ENCODE assay signal across 8 mouse cellular contexts in the genomic region with DNA sequence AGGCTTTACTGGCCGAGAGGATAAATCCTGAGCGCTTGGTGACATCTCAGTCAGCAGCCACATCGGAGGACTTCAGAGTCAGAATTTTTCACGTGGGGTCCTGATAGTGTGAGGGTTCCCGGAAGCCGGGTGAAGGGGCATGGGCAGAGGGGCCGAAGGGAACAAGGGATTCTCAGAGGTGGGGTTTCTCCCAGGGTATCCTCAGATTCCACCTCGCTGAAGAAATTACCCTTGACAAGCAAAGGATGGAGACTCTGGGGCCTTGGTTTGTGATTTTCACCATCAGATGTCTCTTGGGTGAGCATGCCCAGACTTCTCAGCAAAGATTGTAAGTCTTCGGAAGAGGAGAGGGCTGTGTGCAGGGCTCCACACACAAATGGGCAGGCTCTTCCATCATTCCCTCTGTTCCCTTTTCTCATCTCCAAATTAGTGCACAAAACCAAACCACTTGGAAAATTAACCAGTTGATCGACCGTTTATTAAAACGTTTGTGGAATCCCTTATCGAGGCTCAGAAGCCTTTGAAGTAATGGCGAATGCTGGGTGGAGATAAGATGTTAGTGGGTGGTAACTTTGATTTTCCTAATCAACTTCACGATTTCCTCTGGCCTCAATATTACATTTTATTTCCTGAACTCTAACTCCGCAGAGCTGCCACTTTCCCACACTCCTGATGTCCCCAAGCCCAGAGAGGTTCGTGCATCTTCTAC. TPM values are rescaled to one million over a fixed set of nuclear protein-coding genes. Genes with fewer than 3 reads are reported as not detected.
A peak's percentile ranks its signal among the peaks of the same experiment; 100 is the strongest.
DNase-seq lines count a peak whose midpoint lies in the region; ATAC-seq lines count a peak whose summit lies in the region.

TSS of gene Cuedc1 (plus strand) at position 38 of the 709 bp plus-strand sequence.

- H3K27ac ChIP-seq in lung, embryonic 15.5 days: peak within 1 kb of the TSS; percentile 90
- peak within 1 kb of the TSS; percentile 87 for H3K27ac ChIP-seq in embryonic facial prominence, embryonic 12.5 days
- H3K27ac ChIP-seq in heart, embryonic 16.5 days (ENCODE audit: low read length): peak within 1 kb of the TSS; percentile 94
- peak within 1 kb of the TSS; percentile 88 for H3K27ac ChIP-seq in limb, embryonic 11.5 days (replicated peaks; ENCODE audit: low read depth, low read length)
- H3K27ac ChIP-seq in stomach, embryonic 16.5 days (ENCODE audit: low read length): peak within 1 kb of the TSS; percentile 94

- peak within 1 kb of the TSS; percentile 87 for H3K9ac ChIP-seq in lung, embryonic 15.5 days
- H3K9ac ChIP-seq in embryonic facial prominence, embryonic 12.5 days: peak within 1 kb of the TSS; percentile 96
- H3K9ac ChIP-seq in heart, embryonic 16.5 days (ENCODE audit: low read length): peak within 1 kb of the TSS; percentile 97
- H3K9ac ChIP-seq in limb, embryonic 11.5 days (ENCODE audit: low read length): peak within 1 kb of the TSS; percentile 96
- peak within 1 kb of the TSS; percentile 99 for H3K9ac ChIP-seq in stomach, embryonic 16.5 days (ENCODE audit: low read length)

- H3K27me3 ChIP-seq in lung, embryonic 15.5 days: no peaks in the 10 kb centered on the region
- 0 out of 2 replicates have a peak, but pooled peaks cover 9% of the 10 kb centered on the region for H3K27me3 ChIP-seq in embryonic facial prominence, embryonic 12.5 days
- H3K27me3 ChIP-seq in heart, embryonic 16.5 days (ENCODE audit: control insufficient read depth, insufficient read depth, low read length): no peaks in the 10 kb centered on the region
- H3K27me3 ChIP-seq in limb, embryonic 11.5 days (ENCODE audit: control insufficient read depth, insufficient read depth, low read length): no peaks in the 10 kb centered on the region
- no peaks in the 10 kb centered on the region for H3K27me3 ChIP-seq in stomach, embryonic 16.5 days (ENCODE audit: control insufficient read depth, insufficient read depth, low read length)

- peak within 1 kb of the TSS; percentile 88 for H3K4me3 ChIP-seq in lung, embryonic 15.5 days
- H3K4me3 ChIP-seq in embryonic facial prominence, embryonic 12.5 days: peak within 1 kb of the TSS; percentile 74
- peak within 1 kb of the TSS; percentile 89 for H3K4me3 ChIP-seq in heart, embryonic 16.5 days (ENCODE audit: low read length)
- peak within 1 kb of the TSS; percentile 79 for H3K4me3 ChIP-seq in limb, embryonic 11.5 days (ENCODE audit: low read depth, low read length)
- peak within 1 kb of the TSS; percentile 79 for H3K4me3 ChIP-seq in stomach, embryonic 16.5 days (replicated peaks; ENCODE audit: low read length)

- WGBS in lung, embryonic 15.5 days: 21% methylated on average over 17 of the region's 17 CpGs
- 24% methylated on average over 17 of the region's 17 CpGs for WGBS in embryonic facial prominence, embryonic 12.5 days
- 24% methylated on average over 17 of the region's 17 CpGs for WGBS in heart, embryonic 16.5 days
- WGBS in limb, embryonic 11.5 days: 26% methylated on average over 17 of the region's 17 CpGs
- 26% methylated on average over 17 of the region's 17 CpGs for WGBS in stomach, embryonic 16.5 days

- DNase-seq in lung, postnatal 10 days: no peak
- DNase-seq in limb, embryonic 11.5 days (ENCODE audit: low spot score): no peak
- DNase-seq in frontal cortex, postnatal 25 days (ENCODE audit: low spot score in 2 of 2): no peak

- peaks cover 37% of the 10 kb centered on the region for H3K4me1 ChIP-seq in lung, embryonic 15.5 days
- peaks cover 27% of the 10 kb centered on the region for H3K4me1 ChIP-seq in embryonic facial prominence, embryonic 12.5 days
- peaks cover 29% of the 10 kb centered on the region for H3K4me1 ChIP-seq in heart, embryonic 16.5 days (ENCODE audit: control insufficient read depth, insufficient read depth, low read length)
- peaks cover 17% of the 10 kb centered on the region for H3K4me1 ChIP-seq in limb, embryonic 11.5 days (ENCODE audit: control insufficient read depth, insufficient read depth, low read length)
- peaks cover 28% of the 10 kb centered on the region for H3K4me1 ChIP-seq in stomach, embryonic 16.5 days (ENCODE audit: control insufficient read depth, insufficient read depth, low read length)

- no peaks in the 10 kb centered on the region for H3K36me3 ChIP-seq in lung, embryonic 15.5 days
- H3K36me3 ChIP-seq in embryonic facial prominence, embryonic 12.5 days: no peaks in the 10 kb centered on the region
- no peaks in the 10 kb centered on the region for H3K36me3 ChIP-seq in heart, embryonic 16.5 days (ENCODE audit: control insufficient read depth, insufficient read depth)
- H3K36me3 ChIP-seq in limb, embryonic 11.5 days (ENCODE audit: control insufficient read depth, insufficient read depth, low read length): no peaks in the 10 kb centered on the region
- H3K36me3 ChIP-seq in stomach, embryonic 16.5 days (ENCODE audit: control insufficient read depth, insufficient read depth, low read length): no peaks in the 10 kb centered on the region

- peak within 1 kb of the TSS; percentile 93 for H3K4me2 ChIP-seq in lung, embryonic 15.5 days
- H3K4me2 ChIP-seq in embryonic facial prominence, embryonic 12.5 days (replicated peaks): peak within 1 kb of the TSS; percentile 77
- H3K4me2 ChIP-seq in heart, embryonic 16.5 days (ENCODE audit: low read depth, low read length): peak within 1 kb of the TSS; percentile 88
- H3K4me2 ChIP-seq in limb, embryonic 11.5 days (ENCODE audit: low read depth, severe bottlenecking): peak within 1 kb of the TSS; percentile 86
- H3K4me2 ChIP-seq in stomach, embryonic 16.5 days (ENCODE audit: low read depth, low read length): peak within 1 kb of the TSS; percentile 64

- ATAC-seq in lung, embryonic 15.5 days (ENCODE audit: borderline replicate concordance, extremely low read depth, low FRiP score, low TSS enrichment): no peak
- ATAC-seq in embryonic facial prominence, embryonic 12.5 days (ENCODE audit: insufficient number of reproducible peaks, insufficient read depth, low FRiP score, low TSS enrichment): no peak
- ATAC-seq in heart, embryonic 16.5 days (replicated peaks; ENCODE audit: extremely low read depth, insufficient read depth, low FRiP score): peak; percentile 5; the same call in 1 of the 2 replicates
- ATAC-seq in limb, embryonic 11.5 days (ENCODE audit: insufficient number of reproducible peaks, low FRiP score, low TSS enrichment, low read depth): no peak
- no peak for ATAC-seq in stomach, embryonic 16.5 days (ENCODE audit: insufficient read depth, low FRiP score)
- no peak for ATAC-seq in inflammation-experienced regulatory T-cells, adult 6 months

- H3K9me3 ChIP-seq in lung, embryonic 15.5 days: no peaks in the 10 kb centered on the region
- no peaks in the 10 kb centered on the region for H3K9me3 ChIP-seq in embryonic facial prominence, embryonic 12.5 days
- no peaks in the 10 kb centered on the region for H3K9me3 ChIP-seq in heart, embryonic 16.5 days (replicated peaks; ENCODE audit: control insufficient read depth, low read length)
- H3K9me3 ChIP-seq in limb, embryonic 11.5 days (ENCODE audit: control insufficient read depth, low read length): no peaks in the 10 kb centered on the region
- H3K9me3 ChIP-seq in stomach, embryonic 16.5 days (replicated peaks; ENCODE audit: control insufficient read depth, low read length): no peaks in the 10 kb centered on the region

RNA-seq across cellular contexts. Expression of gene Cuedc1, which starts in this region (rescaled TPM):
- polyA plus RNA-seq in lung, embryonic 15.5 days (2015; fragmentation: Nextera tagmentation; extraction: Ambion mirVana): 17.7 and 19.7 TPM in 2 replicates
- 36.4 and 42.0 TPM in 2 replicates for polyA plus RNA-seq in embryonic facial prominence, embryonic 12.5 days (2016; fragmentation: Nextera tagmentation; extraction: Ambion mirVana)
- 15.2 and 17.6 TPM in 2 replicates for polyA plus RNA-seq in heart, embryonic 16.5 days (2015; fragmentation: Nextera tagmentation; extraction: Ambion mirVana)
- polyA plus RNA-seq in limb, embryonic 11.5 days (2014; fragmentation: Nextera tagmentation; extraction: Ambion mirVana): 14.3 and 15.7 TPM in 2 replicates
- 11.3 and 11.5 TPM in 2 replicates for polyA plus RNA-seq in stomach, embryonic 16.5 days (2015; fragmentation: Nextera tagmentation; extraction: Ambion mirVana)
- polyA plus RNA-seq in inflammation-experienced regulatory T-cells, adult 6 months (2017; shearing (Covaris generic)): 1 to 10 TPM; 2.0 to 6.4 (median 5.2) TPM
